In genomic region chr4:129373202-129373976, GRCm38 (mm10) we compare ENCODE assay signal across 13 mouse cellular contexts. TPM values are rescaled to one million over a fixed set of nuclear protein-coding genes. Genes with fewer than 3 reads are reported as not detected.
DNase-seq lines count a peak whose midpoint lies in the region; ATAC-seq and TF ChIP-seq lines count a peak whose summit lies in the region.
"Had no signal": no experiment of that assay in that cellular context is flagged by ENCODE, and none has a peak within 500 bp of the region (broad histone marks: within the 10 kb centered on the region; RNA-seq: fewer than 3 reads in every experiment).

No protein-coding gene starts in this region.

- no peak overlapping the region for H3K27ac ChIP-seq in lung, postnatal 0 days (ENCODE audit: low read length)
- H3K27ac ChIP-seq: hindbrain, embryonic 12.5 days; kidney, embryonic 15.5 days had no signal

- H3K4me3 ChIP-seq in lung, postnatal 0 days (ENCODE audit: low read depth, low read length) = no peak overlapping the region
- H3K4me3 ChIP-seq: hindbrain, embryonic 12.5 days; kidney, embryonic 15.5 days had no signal

- peaks cover 4% of the 10 kb centered on the region; the same call in 1 of the 2 replicates for H3K4me1 ChIP-seq in lung, postnatal 0 days (ENCODE audit: insufficient read depth, low read depth, low read length)

- TF ChIP-seq CTCF in lung, postnatal 0 days (IDR thresholded peaks at IDR 0.05) = no peak

- no peaks in the 10 kb centered on the region for H3K36me3 ChIP-seq in lung, postnatal 0 days (ENCODE audit: insufficient read depth, low read length)
- no peaks in the 10 kb centered on the region for H3K36me3 ChIP-seq in splenic B cell, adult 2 months (ENCODE audit: control insufficient read depth, insufficient read depth, low read length, poor library complexity, severe bottlenecking)
- H3K36me3 ChIP-seq: hindbrain, embryonic 12.5 days had no signal

- no peaks in the 10 kb centered on the region for H3K27me3 ChIP-seq in lung, postnatal 0 days (replicated peaks; ENCODE audit: insufficient read depth, low read length)
- H3K27me3 ChIP-seq in splenic B cell, adult 2 months (ENCODE audit: control insufficient read depth, insufficient read depth, low read length, poor library complexity, severe bottlenecking) = no peaks in the 10 kb centered on the region
- H3K27me3 ChIP-seq: kidney, embryonic 15.5 days had no signal

- H3K9me3 ChIP-seq in lung, postnatal 0 days (ENCODE audit: low read length) = no peaks in the 10 kb centered on the region
- H3K9me3 ChIP-seq: hindbrain, embryonic 12.5 days; kidney, embryonic 15.5 days had no signal

- no peak overlapping the region for H3K4me2 ChIP-seq in lung, postnatal 0 days (replicated peaks; ENCODE audit: low read depth, low read length)
- H3K4me2 ChIP-seq: hindbrain, embryonic 12.5 days; kidney, embryonic 15.5 days had no signal

- no peak for ATAC-seq in lung, postnatal 0 days
- peak; percentile 53 for ATAC-seq in inflammation-experienced regulatory T-cells, adult 6 months

- TF ChIP-seq EP300 in lung, postnatal 0 days (IDR thresholded peaks at IDR 0.05) = no peak

- 44% methylated on average over 8 of the region's 8 CpGs for WGBS in lung, postnatal 0 days

- no peak overlapping the region for H3K9ac ChIP-seq in lung, postnatal 0 days (replicated peaks; ENCODE audit: low read depth)
- H3K9ac ChIP-seq: hindbrain, embryonic 12.5 days; kidney, embryonic 15.5 days had no signal

- DNase-seq in lung, postnatal 0 days (ENCODE audit: low spot score) = peak; percentile 35
- no peak for DNase-seq in lung, postnatal 10 days
- DNase-seq in ES-CJ7 (ENCODE audit: low read depth, low spot score) = peak; percentile 37
- DNase-seq in splenic B cell, adult 2 months (ENCODE audit: low read depth, low spot score) = peak; percentile 27
- no peak for DNase-seq in layer of hippocampus, adult 18-20 months (ENCODE audit: low spot score in 2 of 2)
- no peak for DNase-seq in cerebellum, postnatal 4 days (ENCODE audit: low spot score in 2 of 2)
- DNase-seq in cerebellum, adult 8-10 months = no peak
- DNase-seq: heart, adult 11 months; layer of hippocampus, postnatal 36 days; right cerebral cortex, postnatal 4 days had no signal

RNA-seq across cellular contexts. Expression of gene Zbtb8a, which starts 4.5 kb away (rescaled TPM):
- polyA plus RNA-seq in lung, postnatal 0 days (2015; fragmentation: Nextera tagmentation; extraction: Ambion mirVana) = 15.6 and 16.9 TPM in 2 replicates
- polyA plus RNA-seq in inflammation-experienced regulatory T-cells, adult 6 months (2017; shearing (Covaris generic)) = 1 to 10 TPM; 3.0 to 6.6 (median 5.8) TPM
- total RNA-seq in layer of hippocampus, adult 18-20 months (2021) = 1 to 10 TPM; 3.2 to 3.5 TPM

RNA-seq across cellular contexts. Expression of gene Zbtb8os, which starts 37.9 kb away (rescaled TPM):
- polyA plus RNA-seq in lung, postnatal 0 days (2015; fragmentation: Nextera tagmentation; extraction: Ambion mirVana) = 32.3 and 36.5 TPM in 2 replicates
- 100 to 1,000 TPM; 103 to 158 (median 113) TPM for polyA plus RNA-seq in inflammation-experienced regulatory T-cells, adult 6 months (2017; shearing (Covaris generic))
- 10 to 100 TPM; 27.4 to 31.6 TPM for total RNA-seq in layer of hippocampus, adult 18-20 months (2021)

RNA-seq across cellular contexts. Expression of gene Rbbp4, which starts 38.2 kb away (rescaled TPM):
- polyA plus RNA-seq in lung, postnatal 0 days (2015; fragmentation: Nextera tagmentation; extraction: Ambion mirVana) = 159 and 182 TPM in 2 replicates
- 100 to 1,000 TPM; 289 to 492 (median 352) TPM for polyA plus RNA-seq in inflammation-experienced regulatory T-cells, adult 6 months (2017; shearing (Covaris generic))
- 100 to 1,000 TPM; 124 to 134 TPM for total RNA-seq in layer of hippocampus, adult 18-20 months (2021)

Comparison
In these comparisons a context has a peak if more than half of its experiments do, and no peak if none do; other contexts are left out.
1. DNase-seq: peak in lung, postnatal 0 days (single experiment), ES-CJ7 (single experiment) and splenic B cell, adult 2 months (single experiment); none in lung, postnatal 10 days (single experiment), layer of hippocampus, adult 18-20 months (0 of 2), cerebellum, postnatal 4 days (0 of 2) and cerebellum, adult 8-10 months (single experiment).